Mouse (Mus musculus): ENCODE results near the gene Arl14ep.

- TF ChIP-seq CTCF (IDR thresholded peaks at IDR 0.05; ENCODE audit: insufficient read depth, low read depth, low read length) (no peak), POLR2A (IDR thresholded peaks at IDR 0.05; ENCODE audit: insufficient read depth, low read depth, low read length) (no peak)
Measured at GRCm38 (mm10) chr2:107010160-107010559, 35.9 kb upstream of the Arl14ep start.
